Mouse (Mus musculus) erythroblast, adult 5-6 weeks (primary cell): ENCODE data around the gene Galntl5. TPM values are rescaled to one million over a fixed set of nuclear protein-coding genes. Genes with fewer than 3 reads are reported as not detected.

ENCODE experiments used
- total RNA-seq, 2 experiments: library from RNA; stranded (forward) in 1 of 2; stranded (reverse) in 1 of 2; fragments of 150-400 nt in 1 of 2; fragments of 200-764, 138-1000 nt in 1 of 2; gene quantifications; 2 replicates each; pipeline versions ENCODE4 v1.2.3 to v1.2.4; 2015 to 2017; ENCODE audit warnings: low replicate concordance in 2 of 2

Galntl5 gene
- total RNA-seq, 2 experiments from 2014 or later: not detected

Other genes with a start within 250 kb of the Galntl5 start
- 8.5 and 10.0 TPM in 2 replicates for gene Prkag2, start 80.8 kb upstream of the Galntl5 start, total RNA-seq (2015; ENCODE audit: low replicate concordance)
- gene Prkag2, start 80.8 kb upstream of the Galntl5 start, total RNA-seq (2017; ENCODE audit: low replicate concordance): 2.0 and 2.8 TPM in 2 replicates
- gene Galnt11, start 40.4 kb downstream of the Galntl5 start, total RNA-seq (2015; ENCODE audit: low replicate concordance): 3.3 and 5.6 TPM in 2 replicates
- 2.5 and 4.7 TPM in 2 replicates for gene Galnt11, start 40.4 kb downstream of the Galntl5 start, total RNA-seq (2017; ENCODE audit: low replicate concordance)
- gene E130116L18Rik, start 41.7 kb downstream of the Galntl5 start, total RNA-seq (2015; ENCODE audit: low replicate concordance): not detected in 2 replicates
- gene E130116L18Rik, start 41.7 kb downstream of the Galntl5 start, total RNA-seq (2017; ENCODE audit: low replicate concordance): not detected in 2 replicates